Comparison of ENCODE assay signal across 17 mouse cellular contexts in the genomic region with DNA sequence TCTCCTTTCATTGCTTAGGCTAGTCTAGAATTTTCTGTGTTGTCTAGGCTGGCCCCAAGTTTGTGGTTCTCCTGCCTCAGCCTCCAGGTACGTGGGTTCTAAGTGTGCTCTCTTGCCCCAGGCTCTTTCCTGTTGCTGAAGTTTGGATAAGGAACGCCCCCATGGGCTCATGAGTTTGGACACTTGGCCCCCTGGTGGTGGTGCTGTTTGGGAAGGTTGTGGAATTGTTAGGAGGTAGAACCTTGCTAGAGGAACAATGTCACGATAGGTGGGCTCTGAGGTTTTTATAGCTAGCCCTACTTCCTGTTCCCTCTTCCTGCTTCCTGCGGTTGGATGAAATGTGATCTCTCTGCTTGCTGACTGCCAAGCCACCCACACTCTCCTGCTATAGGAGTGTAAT.
DNase-seq lines count a peak whose midpoint lies in the region; ATAC-seq and TF ChIP-seq lines count a peak whose summit lies in the region.
"Had no signal": no experiment of that assay in that cellular context is flagged by ENCODE, and none has a peak within 500 bp of the region (broad histone marks: within the 10 kb centered on the region; RNA-seq: fewer than 3 reads in every experiment).

No protein-coding gene starts in this region.

- no peak for ATAC-seq in megakaryocyte, adult 5-6 weeks (ENCODE audit: poor library complexity, severe bottlenecking)
- ATAC-seq: forebrain, embryonic 16.5 days had no signal

- no peaks in the 10 kb centered on the region for H3K4me1 ChIP-seq in lung, adult 2 months (ENCODE audit: control insufficient read depth, insufficient read depth, low read length)
- H3K4me1 ChIP-seq in E14TG2a.4 (replicated peaks; ENCODE audit: low read depth, low read length), result peaks cover 14% of the 10 kb centered on the region
- H3K4me1 ChIP-seq in hindbrain, embryonic 10.5 days (replicated peaks), result peaks cover 10% of the 10 kb centered on the region
- H3K4me1 ChIP-seq: hindbrain, embryonic 13.5 days had no signal

- no peak overlapping the region for H3K27ac ChIP-seq in gastrocnemius, adult 2 months
- H3K27ac ChIP-seq in hindbrain, embryonic 10.5 days, result no peak overlapping the region
- H3K27ac ChIP-seq: heart, embryonic 13.5 days; hindbrain, embryonic 13.5 days had no signal

- H3K27me3 ChIP-seq in E14TG2a.4 (ENCODE audit: insufficient read depth, low read length), result no peaks in the 10 kb centered on the region
- no peaks in the 10 kb centered on the region for H3K27me3 ChIP-seq in hindbrain, embryonic 10.5 days (ENCODE audit: insufficient read depth, poor library complexity, severe bottlenecking)
- H3K27me3 ChIP-seq: hindbrain, embryonic 13.5 days had no signal

- H3K4me3 ChIP-seq in gastrocnemius, adult 2 months, result no peak overlapping the region
- no peak overlapping the region for H3K4me3 ChIP-seq in lung, adult 2 months (replicated peaks; ENCODE audit: extremely low read depth, low read depth, low read length)
- no peak overlapping the region for H3K4me3 ChIP-seq in E14TG2a.4 (replicated peaks; ENCODE audit: low read length)
- no peak overlapping the region for H3K4me3 ChIP-seq in hindbrain, embryonic 10.5 days
- H3K4me3 ChIP-seq: erythroblast, embryonic 14.5 days; heart, embryonic 13.5 days; hindbrain, embryonic 13.5 days had no signal

- TF ChIP-seq CTCF in gastrocnemius, adult 2 months (IDR thresholded peaks at IDR 0.05), result peak; percentile 29
- peak; percentile 28; the same call in 1 of the 2 replicates for TF ChIP-seq CTCF in lung, adult 2 months (IDR thresholded peaks at IDR 0.05; ENCODE audit: insufficient read depth, low read length)
- TF ChIP-seq CTCF in E14TG2a.4 (conservative IDR thresholded peaks at IDR 0.05; ENCODE audit: low read length), result peak; percentile 17; the same call in 1 of the 2 replicates

- DNase-seq in gastrocnemius, adult 2 months, result peak; percentile 24
- DNase-seq in gastrocnemius, postnatal 14 days, result no peak
- DNase-seq in lung, adult 2 months, result no peak
- no peak for DNase-seq in lung, adult 18-20 months
- peak; percentile 3 for DNase-seq in c-Kit-positive CD71-positive TER-119-positive erythroid progenitor cells, embryonic 14.5 days (ENCODE audit: low spot score)
- DNase-seq in hindbrain, embryonic 10.5 days (ENCODE audit: low spot score), result no peak
- DNase-seq: cerebellum, adult 8-10 months; gastrocnemius, postnatal 25 days; kidney, adult 18-20 months; kidney, postnatal 4 days; thymus, postnatal 25 days had no signal

- 50% methylated on average over 4 of the region's 4 CpGs for WGBS in lung, adult 2 months
- WGBS in hindbrain, embryonic 10.5 days, result 84% methylated on average over 4 of the region's 4 CpGs

- H3K36me3 ChIP-seq in E14TG2a.4 (ENCODE audit: insufficient read depth, low read length), result no peaks in the 10 kb centered on the region
- H3K36me3 ChIP-seq in hindbrain, embryonic 10.5 days, result no peaks in the 10 kb centered on the region
- H3K36me3 ChIP-seq: heart, embryonic 13.5 days; hindbrain, embryonic 13.5 days had no signal

- intact Hi-C loops in gastrocnemius, adult 2 months (cut with DNase I), result no loop called here
- intact Hi-C loops in gastrocnemius, postnatal 14 days (cut with DNase I; ENCODE audit: low total_unique reads), result no loop called here

- no peak for TF ChIP-seq POLR2A in lung, adult 2 months (IDR thresholded peaks at IDR 0.05; ENCODE audit: borderline replicate concordance, extremely low read depth, low read depth, low read length)

- H3K9me3 ChIP-seq in E14TG2a.4 (ENCODE audit: low read length), result no peaks in the 10 kb centered on the region
- H3K9me3 ChIP-seq in hindbrain, embryonic 10.5 days, result no peaks in the 10 kb centered on the region
- H3K9me3 ChIP-seq: heart, embryonic 13.5 days; hindbrain, embryonic 13.5 days had no signal

Comparison
In these comparisons a context has a peak if more than half of its experiments do, and no peak if none do; other contexts are left out.
1. DNase-seq: peak in gastrocnemius, adult 2 months (single experiment) and c-Kit-positive CD71-positive TER-119-positive erythroid progenitor cells, embryonic 14.5 days (single experiment); none in gastrocnemius, postnatal 14 days (single experiment), lung, adult 2 months (single experiment), lung, adult 18-20 months (0 of 2) and hindbrain, embryonic 10.5 days (single experiment).
2. Peak in every context shown above with its lines, with median percentiles within 50 percentile points of each other: CTCF ChIP-seq.